Mouse (Mus musculus) bone marrow, adult 2 months (tissue): ENCODE results near the gene Ndufa13. TPM values are rescaled to one million over a fixed set of nuclear protein-coding genes. Genes with fewer than 3 reads are reported as not detected.

ENCODE experiments used
- H3K27ac ChIP-seq: fragments of 200-500 bp; 2 replicates; pipeline ENCODE4 v1.5.1; 2012; ENCODE audit warnings: low read depth, mild to moderate bottlenecking, control low read depth, inconsistent platforms, low read length; ENCODE audit not compliant: control insufficient read depth, poor library complexity, insufficient read depth
- H3K4me1 ChIP-seq: fragments of 200-500 bp; 2 replicates; pipeline ENCODE4 v1.6.1; 2011; ENCODE audit warnings: low read length; ENCODE audit not compliant: control insufficient read depth, insufficient read depth
- H3K4me3 ChIP-seq: fragments of 200-500 bp; replicated peaks from 2 replicates; pipeline ENCODE3; 2011; ENCODE audit warnings: mild to moderate bottlenecking, low read depth, low read length, control low read depth; ENCODE audit not compliant: control insufficient read depth
- CTCF ChIP-seq: fragments of 200-500 bp; IDR thresholded peaks from 2 replicates; pipeline ENCODE4 v1.5.1; 2011; ENCODE audit warnings: low read length, control low read depth; ENCODE audit not compliant: control insufficient read depth, insufficient read depth
- POLR2A ChIP-seq: fragments of 200-500 bp; IDR thresholded peaks from 2 replicates; pipeline ENCODE4 v1.6.1; 2011; ENCODE audit warnings: low read depth, mild to moderate bottlenecking, control low read depth, low read length, borderline replicate concordance; ENCODE audit not compliant: control insufficient read depth
- WGBS: fragments of 180-500 bp; shearing (Covaris S2); methylation state at CpG from one replicate; pipeline ENCODE4 v1.1.7; 2018; 5-methylcytosine and 5-hydroxymethylcytosine counted together
- polyA plus RNA-seq: library from polyadenylated mRNA; stranded (reverse); fragments of >200 nt; gene quantifications from 2 replicates; pipeline ENCODE4 v1.2.4, GENCODE M21; 2011; ENCODE audit warnings: low replicate concordance; ENCODE audit not compliant: missing spikeins, insufficient read depth, insufficient read length

Ndufa13 gene
- polyA plus RNA-seq, 1 experiment: 61.7 TPM

GRCm38 (mm10) chr8:69870907-69871306 lies 31.5 kb downstream of the Ndufa13 start:
- no peak for TF ChIP-seq POLR2A
- no peak for TF ChIP-seq CTCF
- 79% methylated on average over 6 of the region's 6 CpGs for WGBS
- H3K4me1 ChIP-seq: no peaks in the 10 kb centered on the region
- H3K4me3 ChIP-seq: no peak overlapping the region
- no peak overlapping the region for H3K27ac ChIP-seq

- no peak overlapping the region for H3K27ac ChIP-seq
- no peak overlapping the region for H3K4me3 ChIP-seq
- TF ChIP-seq CTCF (no peak), POLR2A (no peak)
- H3K4me1 ChIP-seq: no peaks in the 10 kb centered on the region
- 85% methylated on average over 11 of the region's 11 CpGs for WGBS
These were observed 32.2 kb downstream of the Ndufa13 start for GRCm38 (mm10) chr8:69870003-69870765.

- H3K27ac ChIP-seq: no peak overlapping the region
- WGBS: 89% methylated on average over 5 of the region's 5 CpGs
- TF ChIP-seq POLR2A (no peak), CTCF (no peak)
- no peak overlapping the region for H3K4me3 ChIP-seq
- no peaks in the 10 kb centered on the region; the same call in 1 of the 2 replicates for H3K4me1 ChIP-seq
These were observed 34.5 kb downstream of the Ndufa13 start for GRCm38 (mm10) chr8:69867696-69868326.

- no peaks in the 10 kb centered on the region; the same call in 1 of the 2 replicates for H3K4me1 ChIP-seq
- no peak overlapping the region for H3K4me3 ChIP-seq
- no peak for TF ChIP-seq CTCF
- no peak for TF ChIP-seq POLR2A
- WGBS: 74% methylated on average over 5 of the region's 5 CpGs
- H3K27ac ChIP-seq: no peak overlapping the region
These were observed 38.2 kb downstream of the Ndufa13 start for GRCm38 (mm10) chr8:69864180-69864579.

- Histone ChIP-seq H3K4me1 (no peaks in the 10 kb centered on the region; the same call in 1 of the 2 replicates), H3K27ac (no peak overlapping the region), H3K4me3 (no peak overlapping the region)
- 78% methylated on average over 5 of the region's 5 CpGs for WGBS
- TF ChIP-seq CTCF (no peak), POLR2A (no peak)
These were observed 38.9 kb downstream of the Ndufa13 start for GRCm38 (mm10) chr8:69863387-69864020.

- Histone ChIP-seq H3K27ac (no peak overlapping the region), H3K4me3 (no peak overlapping the region), H3K4me1 (no peaks in the 10 kb centered on the region; the same call in 1 of the 2 replicates)
- no peak for TF ChIP-seq POLR2A
- no peak for TF ChIP-seq CTCF
- 34% methylated on average over 2 of the region's 2 CpGs for WGBS
These were observed 41.1 kb downstream of the Ndufa13 start for GRCm38 (mm10) chr8:69861251-69861650.

GRCm38 (mm10) chr8:69860807-69861206 lies 41.6 kb downstream of the Ndufa13 start:
- no peak for TF ChIP-seq POLR2A
- no peak for TF ChIP-seq CTCF
- 86% methylated on average over 4 of the region's 4 CpGs for WGBS
- no peak overlapping the region for H3K4me3 ChIP-seq

GRCm38 (mm10) chr8:69853869-69854268 lies 48.5 kb downstream of the Ndufa13 start:
- Histone ChIP-seq H3K27ac (no peak overlapping the region), H3K4me1 (no peaks in the 10 kb centered on the region), H3K4me3 (no peak overlapping the region)
- TF ChIP-seq POLR2A: no peak
- no peak for TF ChIP-seq CTCF
- WGBS: 93% methylated on average over 10 of the region's 10 CpGs

More at GRCm38 (mm10) chr8:69860807-69861206, 41.6 kb downstream of the Ndufa13 start:
- H3K4me1 ChIP-seq: no peaks in the 10 kb centered on the region; the same call in 1 of the 2 replicates
- no peak overlapping the region for H3K27ac ChIP-seq
